Mouse (Mus musculus) hindbrain, postnatal 0 days (tissue): ENCODE data around the gene Nepn. TPM values are rescaled to one million over a fixed set of nuclear protein-coding genes. Genes with fewer than 3 reads are reported as not detected.
"Not testable (repeated sequence)": the region's sequence is repeated elsewhere in the genome, so short reads cannot be mapped to it uniquely, and the experiment has no call there.

Experiments used
- ATAC-seq: fragments of 200-750 bp; cut with Nextera tagmentation; 2 replicates; pipeline ENCODE4 v1.8.0; 2017; ENCODE audit warnings: mild to moderate bottlenecking, moderate TSS enrichment, moderate library complexity
- DNase-seq: peaks from one replicate; pipeline ENCODE4 v3.0.0-alpha.2; 2015; ENCODE audit warnings: low spot score
- H3K27ac ChIP-seq: fragments of 300-500 bp; sonication (generic); 2 replicates; pipeline ENCODE4 v1.5.1; 2014; ENCODE audit warnings: mild to moderate bottlenecking
- H3K27me3 ChIP-seq: fragments of 300-500 bp; sonication (generic); 2 replicates; pipeline ENCODE4 v1.6.1; 2014; ENCODE audit warnings: low read length, mixed read lengths; ENCODE audit not compliant: insufficient read depth
- H3K36me3 ChIP-seq: fragments of 300-500 bp; sonication (generic); 2 replicates; pipeline ENCODE4 v1.6.1; 2014; ENCODE audit warnings: low read length, mixed read lengths; ENCODE audit not compliant: insufficient read depth
- H3K4me1 ChIP-seq: fragments of 300-500 bp; sonication (generic); 2 replicates; pipeline ENCODE4 v1.6.1; 2014; ENCODE audit warnings: antibody characterized with exemption, low read length, mixed read lengths; ENCODE audit not compliant: insufficient read depth
- H3K4me2 ChIP-seq: fragments of 300-500 bp; sonication (generic); 2 replicates; pipeline ENCODE4 v1.6.1; 2014; ENCODE audit warnings: low read depth, mild to moderate bottlenecking, low read length, moderate library complexity, mixed read lengths
- H3K4me3 ChIP-seq: fragments of 300-500 bp; sonication (generic); 2 replicates; pipeline ENCODE4 v1.5.1; 2014; ENCODE audit warnings: low read length
- H3K9ac ChIP-seq: fragments of 300-500 bp; sonication (generic); replicated peaks from 2 replicates; pipeline ENCODE4 v1.6.1; 2014; ENCODE audit warnings: mild to moderate bottlenecking, low read length, moderate library complexity, mixed read lengths
- H3K9me3 ChIP-seq: fragments of 300-500 bp; sonication (generic); 2 replicates; pipeline ENCODE4 v1.6.1; 2016; ENCODE audit warnings: low read length, mixed read lengths
- CTCF ChIP-seq: IDR thresholded peaks from 2 replicates; pipeline ENCODE4 v1.5.1; 2016; ENCODE audit warnings: antibody characterized with exemption, control low read depth, low read depth
- WGBS: fragments of 180-500 bp; shearing (Covaris S2); extraction: QIAGEN DNeasy Blood & Tissue Kit; methylation state at CpG from one replicate; pipeline ENCODE4 v1.1.7; 2014; 5-methylcytosine and 5-hydroxymethylcytosine counted together
- polyA plus RNA-seq: library from polyadenylated mRNA; unstranded; fragments of >200 nt; fragmentation: Nextera tagmentation; extraction: Ambion mirVana; gene quantifications from 2 replicates; pipeline ENCODE4 v1.2.1, GENCODE M21; 2015
- total RNA-seq: library from RNA; depleted of rRNA; stranded (reverse); fragments of >200 nt; gene quantifications from 2 replicates; pipeline ENCODE4 v1.2.3, GENCODE M21; 2014; rRNA removed

Gene Nepn
- total RNA-seq (not detected in 2 replicates), polyA plus RNA-seq (not detected in 2 replicates)

DNA sequence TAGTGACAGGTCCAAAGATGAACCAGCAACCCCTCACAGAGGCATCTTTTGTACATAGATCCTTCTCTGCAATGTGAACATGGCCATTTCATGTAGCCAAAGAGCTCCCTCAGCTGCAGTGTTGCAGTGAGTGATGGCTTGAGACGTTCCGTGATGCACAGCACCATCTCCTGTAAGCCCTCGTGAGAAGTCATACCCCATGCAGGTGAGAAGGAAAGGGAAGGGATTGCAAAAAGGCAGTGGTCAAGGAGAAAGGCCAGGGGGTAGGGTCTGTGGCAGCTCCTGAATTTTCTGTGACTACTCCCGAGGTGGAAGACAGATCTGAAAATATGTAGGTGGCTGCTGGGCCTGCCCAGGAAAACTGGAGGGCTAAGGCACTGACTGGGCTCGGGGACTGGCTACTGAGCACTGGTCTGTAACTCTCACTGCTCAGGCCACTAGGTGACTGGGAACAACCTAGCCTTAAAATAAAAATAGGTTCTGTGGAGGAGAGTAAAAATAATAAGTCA, at the start of gene Nepn:
Gene Nepn (plus strand): TSS at position 51 of the 509 bp plus-strand sequence.
- no peak for ATAC-seq
- H3K9ac ChIP-seq = no peak within 1 kb of the TSS

DNA sequence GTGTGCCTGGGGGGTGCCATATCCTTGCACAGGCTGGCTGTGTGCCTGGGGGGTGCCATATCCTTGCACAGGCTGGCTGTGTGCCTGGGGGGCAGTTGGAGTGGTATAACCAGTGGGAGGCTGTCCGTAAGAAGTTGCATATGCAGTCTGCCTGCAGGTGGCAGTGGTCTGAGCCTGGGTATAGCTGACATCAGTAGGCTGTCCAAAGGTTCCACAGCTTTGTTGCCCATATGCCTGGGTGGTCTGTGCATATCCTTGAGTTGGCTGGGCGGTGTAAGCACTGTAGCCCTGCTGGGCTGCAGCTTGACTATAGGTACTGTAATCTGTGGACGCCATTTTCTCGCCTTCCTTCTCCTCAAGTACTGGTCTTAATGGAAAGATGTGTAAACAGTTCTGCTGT, 45.4 kb upstream of the Nepn start:
- not testable (repeated sequence) for ATAC-seq, H3K4me2 ChIP-seq, H3K27me3 ChIP-seq, DNase-seq, H3K9ac ChIP-seq, H3K4me3 ChIP-seq, H3K4me1 ChIP-seq, H3K27ac ChIP-seq, H3K9me3 ChIP-seq
- WGBS = 93% methylated on average over 4 of the region's 4 CpGs
- peaks cover 30% of the 10 kb centered on the region; the same call in 1 of the 2 replicates for H3K36me3 ChIP-seq

More for the DNA sequence above, at the start of gene Nepn:
- no peak for DNase-seq
- TF ChIP-seq CTCF = no peak
- no peaks in the 10 kb centered on the region for H3K4me1 ChIP-seq
- no peak within 1 kb of the TSS for H3K4me3 ChIP-seq
- no peaks in the 10 kb centered on the region for H3K36me3 ChIP-seq
- H3K27me3 ChIP-seq = no peaks in the 10 kb centered on the region
- WGBS = 83% methylated on average over 5 of the region's 5 CpGs
- no peak within 1 kb of the TSS for H3K4me2 ChIP-seq
- H3K9me3 ChIP-seq = no peaks in the 10 kb centered on the region
- no peak within 1 kb of the TSS for H3K27ac ChIP-seq

DNA sequence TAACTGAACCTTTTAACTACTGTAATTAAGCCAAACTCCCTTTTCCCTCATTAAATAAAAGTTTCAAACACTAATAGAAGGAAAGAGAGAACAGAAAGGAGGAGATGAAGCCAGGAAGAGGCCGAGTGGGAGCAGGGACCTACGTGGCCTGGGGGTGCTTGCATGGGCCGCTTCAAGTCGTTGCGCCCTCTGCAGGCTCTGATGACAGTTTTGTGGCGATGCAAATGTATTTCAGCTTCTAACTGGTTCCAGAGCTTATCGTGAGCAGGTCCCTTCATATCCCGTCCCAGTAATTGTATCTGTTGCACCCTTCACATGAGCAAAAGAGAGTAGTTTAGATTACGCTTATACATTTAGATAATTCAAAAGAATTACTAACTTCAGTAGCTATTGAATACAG, 35.6 kb upstream of the Nepn start:
- TF ChIP-seq CTCF = peak; percentile 25; the same call in 1 of the 2 replicates
- Histone ChIP-seq H3K4me3 (no peak overlapping the region), H3K36me3 (peaks cover 15% of the 10 kb centered on the region), H3K27ac (no peak overlapping the region), H3K9ac (no peak overlapping the region), H3K27me3 (no peaks in the 10 kb centered on the region), H3K9me3 (no peaks in the 10 kb centered on the region), H3K4me1 (no peaks in the 10 kb centered on the region), H3K4me2 (no peak overlapping the region)
- ATAC-seq = no peak
- 80% methylated on average over 9 of the region's 9 CpGs for WGBS
- peak; percentile 19 for DNase-seq

DNA sequence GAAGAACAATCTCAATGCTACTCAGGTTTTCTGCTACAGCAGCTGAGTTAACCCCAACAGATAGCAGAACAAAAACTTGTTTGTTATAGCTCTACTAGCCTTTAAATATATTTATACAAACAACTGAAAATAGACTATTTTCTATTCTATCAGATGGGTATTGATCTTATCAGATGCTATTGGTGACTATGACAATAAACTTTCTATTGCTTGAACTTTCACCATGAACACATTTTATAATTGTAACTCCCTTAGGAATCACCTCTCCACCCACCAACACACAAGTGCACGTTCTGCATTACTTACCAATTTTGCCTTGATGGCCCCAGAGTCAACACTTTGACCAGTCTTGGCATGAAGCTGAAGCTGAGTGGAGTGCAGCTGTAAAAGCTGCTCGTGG, 30.3 kb upstream of the Nepn start, which contains the start of gene Gm26741:
Gene Gm26741 (plus strand): TSS at position 301 of the 400 bp plus-strand sequence.
- Histone ChIP-seq H3K9me3 (no peaks in the 10 kb centered on the region), H3K9ac (no peak within 1 kb of the TSS), H3K27ac (no peak within 1 kb of the TSS), H3K4me2 (no peak within 1 kb of the TSS), H3K27me3 (no peaks in the 10 kb centered on the region), H3K4me3 (no peak within 1 kb of the TSS), H3K36me3 (no peaks in the 10 kb centered on the region), H3K4me1 (no peaks in the 10 kb centered on the region)
- TF ChIP-seq CTCF = no peak
- ATAC-seq (no peak), DNase-seq (no peak)
- WGBS = 88% methylated on average over 2 of the region's 2 CpGs

- Histone ChIP-seq H3K4me3 (no peak overlapping the region), H3K9ac (no peak overlapping the region), H3K4me2 (no peak overlapping the region), H3K27ac (no peak overlapping the region), H3K27me3 (no peaks in the 10 kb centered on the region), H3K36me3 (no peaks in the 10 kb centered on the region), H3K4me1 (no peaks in the 10 kb centered on the region), H3K9me3 (no peaks in the 10 kb centered on the region)
- no peak for TF ChIP-seq CTCF
- ATAC-seq (no peak), DNase-seq (no peak)
- WGBS = 92% methylated on average over 4 of the region's 4 CpGs
Measured at GRCm38 (mm10) chr10:52360241-52360735, 28.5 kb upstream of the Nepn start.

- Histone ChIP-seq H3K36me3 (no peaks in the 10 kb centered on the region), H3K27me3 (no peaks in the 10 kb centered on the region), H3K9ac (no peak overlapping the region), H3K9me3 (no peaks in the 10 kb centered on the region), H3K27ac (no peak overlapping the region), H3K4me3 (no peak overlapping the region), H3K4me1 (no peaks in the 10 kb centered on the region), H3K4me2 (no peak overlapping the region)
- DNase-seq (no peak), ATAC-seq (no peak)
- WGBS = 88% methylated on average over 9 of the region's 9 CpGs
- no peak for TF ChIP-seq CTCF
Measured at GRCm38 (mm10) chr10:52360862-52361609, 27.7 kb upstream of the Nepn start.

- Histone ChIP-seq H3K4me3 (no peak overlapping the region), H3K27me3 (no peaks in the 10 kb centered on the region), H3K4me2 (no peak overlapping the region), H3K9ac (no peak overlapping the region), H3K4me1 (no peaks in the 10 kb centered on the region), H3K9me3 (no peaks in the 10 kb centered on the region), H3K27ac (no peak overlapping the region), H3K36me3 (no peaks in the 10 kb centered on the region)
- ATAC-seq = no peak
- no peak for TF ChIP-seq CTCF
- 77% methylated on average over 4 of the region's 4 CpGs for WGBS
- DNase-seq = no peak
Measured at GRCm38 (mm10) chr10:52368376-52368775, 20.4 kb upstream of the Nepn start.
